Mouse (Mus musculus): ENCODE results near the gene Kras. TPM values are rescaled to one million over a fixed set of nuclear protein-coding genes. Genes with fewer than 3 reads are reported as not detected.

Gene Kras
- polyA plus RNA-seq, 1 experiment = 27.7 TPM

DNA sequence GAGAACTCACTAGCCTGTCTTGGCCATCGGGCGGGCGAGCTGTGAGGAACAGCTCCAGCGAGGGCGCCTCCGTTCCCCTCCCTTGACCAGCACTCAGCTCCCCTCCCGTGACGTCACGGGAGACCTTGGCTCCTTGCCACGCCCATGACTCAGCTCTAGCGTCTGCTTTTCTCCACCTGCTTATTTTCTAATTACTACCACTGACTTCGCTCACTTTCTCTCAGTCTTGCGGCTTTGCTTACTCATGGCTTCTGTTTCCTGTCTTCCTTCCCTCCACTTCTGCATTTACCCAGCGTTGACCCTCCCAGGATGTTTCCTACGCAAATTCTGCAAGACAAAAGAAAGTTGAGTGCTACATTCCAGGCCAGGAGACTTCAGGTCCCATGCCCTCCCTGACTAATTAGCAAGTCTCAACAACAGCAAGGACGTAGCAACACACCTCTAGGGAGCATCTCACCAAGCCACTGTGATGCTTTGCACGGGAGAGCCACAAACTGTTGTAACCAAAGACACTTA lies 26.3 kb upstream of the Kras start:
- Histone ChIP-seq H3K4me1 (ENCODE audit: control insufficient read depth, insufficient read depth, low read length) (peaks cover 4% of the 10 kb centered on the region; the same call in 1 of the 2 replicates), H3K4me3 (replicated peaks; ENCODE audit: extremely low read depth, low read depth, low read length) (peak overlapping the region; percentile 43)
- 3% methylated on average over 17 of the region's 17 CpGs for WGBS
- DNase-seq = peak; percentile 62
- TF ChIP-seq CTCF (IDR thresholded peaks at IDR 0.05; ENCODE audit: insufficient read depth, low read length) (no peak), POLR2A (IDR thresholded peaks at IDR 0.05; ENCODE audit: borderline replicate concordance, extremely low read depth, low read depth, low read length) (no peak)

DNA sequence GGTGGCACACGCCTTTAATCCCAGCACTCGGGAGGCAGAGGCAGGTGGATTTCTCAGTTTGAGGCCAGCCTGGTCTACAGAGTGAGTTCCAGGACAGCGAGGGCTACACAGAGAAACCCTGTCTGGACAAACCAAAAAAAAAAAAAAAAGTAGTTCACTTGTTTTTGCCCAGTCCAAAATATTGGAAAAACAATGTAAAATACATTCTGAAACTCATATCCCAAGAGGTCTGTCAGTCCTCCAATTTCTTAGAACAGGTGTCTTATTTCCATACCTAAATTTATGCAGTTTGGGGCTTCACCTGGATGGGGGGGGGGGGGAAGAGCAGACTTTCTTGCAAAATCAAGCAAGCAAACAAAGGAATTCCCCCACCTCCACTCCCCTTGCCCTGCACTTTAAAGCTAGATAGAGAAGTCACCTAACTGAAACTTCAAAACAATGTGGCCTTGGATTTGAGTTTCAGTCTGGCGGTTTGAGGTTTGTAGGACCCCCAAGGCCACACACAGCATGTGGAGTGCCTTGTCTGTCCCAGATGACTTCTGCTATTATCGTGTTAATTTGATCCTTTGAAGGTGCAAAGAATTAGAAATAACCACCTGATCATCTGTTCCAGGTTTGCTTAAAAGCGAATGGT lies 25.7 kb upstream of the Kras start:
- 65% methylated on average over 6 of the region's 6 CpGs for WGBS
- no peak overlapping the region for H3K4me3 ChIP-seq (replicated peaks; ENCODE audit: extremely low read depth, low read depth, low read length)
- DNase-seq = no peak
- H3K4me1 ChIP-seq (ENCODE audit: control insufficient read depth, insufficient read depth, low read length) = peaks cover 4% of the 10 kb centered on the region; the same call in 1 of the 2 replicates
- no peak for TF ChIP-seq CTCF (IDR thresholded peaks at IDR 0.05; ENCODE audit: insufficient read depth, low read length)
- TF ChIP-seq POLR2A (IDR thresholded peaks at IDR 0.05; ENCODE audit: borderline replicate concordance, extremely low read depth, low read depth, low read length) = no peak

DNA sequence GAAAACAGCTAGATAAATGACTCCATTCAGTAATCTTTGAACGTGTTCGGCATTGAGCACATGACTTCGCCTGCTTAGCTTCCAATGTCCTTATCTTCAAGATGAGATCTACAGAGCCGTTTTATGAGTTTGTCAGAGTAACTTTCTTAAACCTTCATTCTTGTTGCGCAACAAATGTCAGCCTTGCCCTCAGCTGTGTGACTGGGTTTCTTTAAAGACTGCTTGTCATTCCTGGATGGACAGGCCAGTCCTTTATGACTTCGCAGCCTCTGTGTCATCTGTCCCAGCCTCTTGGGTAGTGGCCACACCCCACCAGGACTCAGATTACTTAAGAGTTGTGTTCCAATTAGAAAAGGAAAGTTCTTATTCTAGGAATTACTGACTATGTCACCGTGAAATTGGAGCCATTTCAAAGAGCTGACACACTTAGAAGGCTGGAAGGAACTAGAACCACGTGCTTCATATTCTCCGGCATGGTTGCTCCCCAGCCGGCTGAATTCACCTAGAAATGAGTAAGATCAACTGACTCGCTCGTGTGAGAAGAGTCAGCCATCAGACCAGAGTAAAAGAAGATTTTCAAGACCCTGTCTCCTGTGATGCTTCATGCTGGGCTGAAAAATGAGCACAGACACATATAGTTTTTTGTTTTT lies 24.1 kb upstream of the Kras start:
- Histone ChIP-seq H3K4me3 (replicated peaks; ENCODE audit: extremely low read depth, low read depth, low read length) (no peak overlapping the region), H3K4me1 (ENCODE audit: control insufficient read depth, insufficient read depth, low read length) (peaks cover 4% of the 10 kb centered on the region; the same call in 1 of the 2 replicates)
- no peak for DNase-seq
- 61% methylated on average over 12 of the region's 12 CpGs for WGBS
- TF ChIP-seq POLR2A (IDR thresholded peaks at IDR 0.05; ENCODE audit: borderline replicate concordance, extremely low read depth, low read depth, low read length) (no peak), CTCF (IDR thresholded peaks at IDR 0.05; ENCODE audit: insufficient read depth, low read length) (no peak)

DNA sequence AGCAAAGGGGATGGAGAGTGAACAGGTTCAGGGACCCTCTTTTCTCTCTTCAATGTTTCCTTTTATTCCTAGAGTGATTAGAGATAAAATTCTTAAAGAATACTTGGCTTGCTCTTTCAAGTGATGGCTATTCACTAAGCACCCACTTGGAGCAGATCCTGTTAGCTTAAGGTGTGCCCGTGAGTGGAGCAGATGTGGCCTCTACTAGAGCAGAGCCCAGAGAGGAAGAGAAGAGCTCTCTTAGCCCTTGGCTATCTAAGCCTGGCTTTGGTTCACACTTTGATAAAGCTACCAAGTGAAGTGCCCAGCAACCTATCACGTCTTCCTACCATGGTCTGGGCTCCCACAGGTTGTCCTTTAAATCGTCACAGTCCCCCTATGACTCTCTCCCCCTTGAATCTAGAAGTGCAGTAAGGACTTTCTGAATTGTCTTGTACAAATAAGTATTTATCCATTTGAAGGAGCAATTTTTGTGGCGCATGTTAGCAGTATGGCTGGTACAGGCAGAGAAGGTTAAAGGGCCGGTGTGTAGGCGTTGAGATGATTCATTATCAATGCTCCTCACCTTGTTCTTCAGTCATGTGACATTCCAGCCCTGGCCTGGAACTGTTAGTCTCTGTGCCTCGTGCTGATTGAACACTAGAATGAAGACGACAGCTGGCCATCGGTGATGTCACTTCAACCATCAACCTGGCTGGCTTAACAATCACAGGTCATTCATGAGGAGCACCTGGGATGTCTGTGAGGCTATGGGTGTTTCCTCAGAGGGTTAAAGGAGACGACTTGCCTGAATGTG lies 22.3 kb upstream of the Kras start:
- WGBS = 66% methylated on average over 10 of the region's 10 CpGs
- no peak overlapping the region for H3K4me3 ChIP-seq (replicated peaks; ENCODE audit: extremely low read depth, low read depth, low read length)
- TF ChIP-seq POLR2A (IDR thresholded peaks at IDR 0.05; ENCODE audit: borderline replicate concordance, extremely low read depth, low read depth, low read length) = no peak
- no peak for TF ChIP-seq CTCF (IDR thresholded peaks at IDR 0.05; ENCODE audit: insufficient read depth, low read length)
- peaks cover 4% of the 10 kb centered on the region; the same call in 1 of the 2 replicates for H3K4me1 ChIP-seq (ENCODE audit: control insufficient read depth, insufficient read depth, low read length)
- DNase-seq = no peak

DNA sequence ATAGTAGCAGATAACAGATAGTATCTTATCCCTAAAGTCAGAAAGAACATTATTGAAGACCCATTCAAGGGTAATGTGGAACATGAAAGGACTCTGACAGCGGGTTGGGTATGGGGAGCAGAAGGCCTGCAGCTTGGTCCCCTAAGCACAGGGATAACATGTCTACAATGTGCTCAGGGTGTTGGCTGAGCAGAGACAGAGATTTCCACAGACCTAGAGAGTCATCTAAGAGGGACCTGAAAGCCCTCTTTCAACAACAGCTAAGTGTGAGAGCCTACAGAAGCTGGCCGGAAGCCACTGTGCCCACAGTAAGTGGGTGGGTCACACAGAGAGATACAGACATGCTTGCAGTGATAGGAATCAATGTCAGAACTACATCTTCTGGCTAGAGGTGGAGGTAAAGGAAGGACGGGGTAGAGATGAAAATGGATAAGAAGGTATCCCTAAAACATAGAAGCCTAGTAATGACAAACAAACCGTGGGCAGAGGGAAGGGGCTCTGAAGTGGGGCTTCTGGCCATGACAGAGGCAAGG lies 19.3 kb upstream of the Kras start:
- TF ChIP-seq CTCF (IDR thresholded peaks at IDR 0.05; ENCODE audit: insufficient read depth, low read length) (no peak), POLR2A (IDR thresholded peaks at IDR 0.05; ENCODE audit: borderline replicate concordance, extremely low read depth, low read depth, low read length) (no peak)
- 79% methylated on average over 4 of the region's 4 CpGs for WGBS

DNA sequence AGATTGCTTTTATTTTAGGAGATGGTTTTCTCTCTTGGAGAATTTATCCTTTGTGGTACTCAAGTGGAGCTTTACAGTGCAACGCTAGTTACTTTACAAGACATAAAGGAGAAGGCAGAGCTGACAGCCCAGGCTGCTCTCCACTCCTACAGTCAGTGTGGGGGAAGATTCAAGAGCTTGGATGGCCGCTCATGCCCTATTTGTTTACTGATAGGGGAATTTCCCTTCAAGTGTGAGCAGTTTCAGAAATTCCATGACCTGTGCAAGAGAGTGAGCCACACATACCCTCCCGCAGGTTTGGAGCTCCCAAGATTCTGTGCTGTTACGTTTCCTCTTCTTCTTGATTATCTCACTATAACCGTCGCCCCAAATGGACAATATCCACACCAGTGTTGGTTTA lies 17.7 kb upstream of the Kras start:
- WGBS = 54% methylated on average over 6 of the region's 6 CpGs

More for the DNA sequence above, 19.3 kb upstream of the Kras start:
- no peak for DNase-seq
- Histone ChIP-seq H3K4me1 (ENCODE audit: control insufficient read depth, insufficient read depth, low read length) (no peaks in the 10 kb centered on the region), H3K4me3 (replicated peaks; ENCODE audit: extremely low read depth, low read depth, low read length) (no peak overlapping the region)

DNA sequence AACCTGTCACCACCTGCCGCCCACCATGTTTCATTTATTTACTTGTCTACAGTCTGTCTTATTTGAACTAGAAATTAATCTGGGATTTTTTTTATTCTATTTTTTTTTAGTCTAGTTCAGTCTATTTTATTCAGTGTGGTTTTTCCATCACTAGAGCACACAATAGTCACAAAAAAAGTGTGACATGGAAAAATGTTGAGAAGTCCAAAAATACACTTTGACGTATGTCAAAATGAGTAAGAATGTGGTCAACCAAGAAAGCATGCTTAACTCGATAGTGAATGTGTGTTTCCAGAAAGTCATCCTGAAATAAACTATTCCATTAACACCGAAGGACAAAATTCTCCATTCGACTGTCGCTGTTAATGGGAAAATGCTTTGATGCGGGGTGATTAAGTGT lies 12.3 kb upstream of the Kras start:
- no peak for TF ChIP-seq POLR2A (IDR thresholded peaks at IDR 0.05; ENCODE audit: borderline replicate concordance, extremely low read depth, low read depth, low read length)
- TF ChIP-seq CTCF (IDR thresholded peaks at IDR 0.05; ENCODE audit: insufficient read depth, low read length) = no peak
- no peak for DNase-seq
- Histone ChIP-seq H3K4me1 (ENCODE audit: control insufficient read depth, insufficient read depth, low read length) (no peaks in the 10 kb centered on the region), H3K4me3 (replicated peaks; ENCODE audit: extremely low read depth, low read depth, low read length) (no peak overlapping the region)
- 86% methylated on average over 7 of the region's 7 CpGs for WGBS

More for the DNA sequence above, 17.7 kb upstream of the Kras start:
- TF ChIP-seq POLR2A (IDR thresholded peaks at IDR 0.05; ENCODE audit: borderline replicate concordance, extremely low read depth, low read depth, low read length) (no peak), CTCF (IDR thresholded peaks at IDR 0.05; ENCODE audit: insufficient read depth, low read length) (no peak)
- no peak overlapping the region for H3K4me3 ChIP-seq (replicated peaks; ENCODE audit: extremely low read depth, low read depth, low read length)
- H3K4me1 ChIP-seq (ENCODE audit: control insufficient read depth, insufficient read depth, low read length) = no peaks in the 10 kb centered on the region
- no peak for DNase-seq

DNA sequence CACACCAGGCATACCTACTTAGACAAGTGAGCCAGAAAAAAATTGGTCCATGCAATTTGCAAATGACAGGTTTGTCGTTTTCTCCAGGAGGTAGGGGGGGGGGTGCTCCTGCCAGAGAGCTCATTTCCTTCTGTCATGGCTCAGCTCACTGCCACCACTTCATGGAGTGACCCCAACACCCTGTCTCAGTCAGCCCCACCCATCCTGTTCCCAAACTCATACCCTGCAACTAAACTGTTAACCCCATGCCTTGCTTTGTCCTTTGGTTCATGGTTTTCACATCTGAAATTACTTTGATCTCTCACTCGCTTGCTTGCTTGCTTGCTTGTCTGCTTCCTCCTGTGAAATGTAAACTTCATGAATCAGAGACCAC lies 6.6 kb upstream of the Kras start:
- DNase-seq = peak; percentile 6

More for the DNA sequence above, 6.6 kb upstream of the Kras start:
- H3K4me1 ChIP-seq (ENCODE audit: control insufficient read depth, insufficient read depth, low read length) = peaks cover 3% of the 10 kb centered on the region; the same call in 1 of the 2 replicates
- TF ChIP-seq CTCF (IDR thresholded peaks at IDR 0.05; ENCODE audit: insufficient read depth, low read length) (no peak), POLR2A (IDR thresholded peaks at IDR 0.05; ENCODE audit: borderline replicate concordance, extremely low read depth, low read depth, low read length) (no peak)
- H3K4me3 ChIP-seq (replicated peaks; ENCODE audit: extremely low read depth, low read depth, low read length) = no peak overlapping the region
- 21% methylated on average over 2 of the region's 2 CpGs for WGBS
